Mouse (Mus musculus): ENCODE data around the gene Elmsan1. TPM values are rescaled to one million over a fixed set of nuclear protein-coding genes. Genes with fewer than 3 reads are reported as not detected.
A peak's percentile ranks its signal among the peaks of the same experiment; 100 is the strongest.

Gene Elmsan1
- polyA plus RNA-seq, 1 experiment from 2014 or later: 13.4 TPM

GRCm38 (mm10) chr12:84149971-84150370, 68.7 kb downstream of the Elmsan1 start:
- H3K27me3 ChIP-seq (replicated peaks; ENCODE audit: control insufficient read depth, insufficient read depth, low read length): no peaks in the 10 kb centered on the region
- H3K36me3 ChIP-seq (ENCODE audit: control insufficient read depth, insufficient read depth, low read length): peaks cover 18% of the 10 kb centered on the region; the same call in 1 of the 2 replicates
- H3K9ac ChIP-seq (ENCODE audit: low read depth, low read length): no peak overlapping the region
- DNase-seq (ENCODE audit: low spot score): no peak
- H3K4me3 ChIP-seq (ENCODE audit: low read depth, low read length): no peak overlapping the region
- no peak for ATAC-seq (replicated peaks; ENCODE audit: low FRiP score)
- peaks cover 57% of the 10 kb centered on the region for H3K4me1 ChIP-seq (replicated peaks; ENCODE audit: control insufficient read depth, insufficient read depth, low read length)
- H3K9me3 ChIP-seq (ENCODE audit: control insufficient read depth, low read length): no peaks in the 10 kb centered on the region
- peak overlapping the region; percentile 49 for H3K27ac ChIP-seq (ENCODE audit: low read depth, low read length)
- H3K4me2 ChIP-seq: no peak overlapping the region
- WGBS: 93% methylated on average over 15 of the region's 15 CpGs

GRCm38 (mm10) chr12:84148622-84149012, 70.1 kb downstream of the Elmsan1 start:
- Histone ChIP-seq H3K4me1 (replicated peaks; ENCODE audit: control insufficient read depth, insufficient read depth, low read length) (peaks cover 55% of the 10 kb centered on the region), H3K27me3 (replicated peaks; ENCODE audit: control insufficient read depth, insufficient read depth, low read length) (no peaks in the 10 kb centered on the region), H3K4me3 (ENCODE audit: low read depth, low read length) (peak overlapping the region; percentile 43), H3K36me3 (ENCODE audit: control insufficient read depth, insufficient read depth, low read length) (peaks cover 10% of the 10 kb centered on the region; the same call in 1 of the 2 replicates), H3K4me2 (peak overlapping the region; percentile 63), H3K9me3 (ENCODE audit: control insufficient read depth, low read length) (no peaks in the 10 kb centered on the region), H3K9ac (ENCODE audit: low read depth, low read length) (no peak overlapping the region), H3K27ac (ENCODE audit: low read depth, low read length) (no peak overlapping the region)
- WGBS: 28% methylated on average over 10 of the region's 10 CpGs
- DNase-seq (ENCODE audit: low spot score) (no peak), ATAC-seq (replicated peaks; ENCODE audit: low FRiP score) (no peak)

DNA sequence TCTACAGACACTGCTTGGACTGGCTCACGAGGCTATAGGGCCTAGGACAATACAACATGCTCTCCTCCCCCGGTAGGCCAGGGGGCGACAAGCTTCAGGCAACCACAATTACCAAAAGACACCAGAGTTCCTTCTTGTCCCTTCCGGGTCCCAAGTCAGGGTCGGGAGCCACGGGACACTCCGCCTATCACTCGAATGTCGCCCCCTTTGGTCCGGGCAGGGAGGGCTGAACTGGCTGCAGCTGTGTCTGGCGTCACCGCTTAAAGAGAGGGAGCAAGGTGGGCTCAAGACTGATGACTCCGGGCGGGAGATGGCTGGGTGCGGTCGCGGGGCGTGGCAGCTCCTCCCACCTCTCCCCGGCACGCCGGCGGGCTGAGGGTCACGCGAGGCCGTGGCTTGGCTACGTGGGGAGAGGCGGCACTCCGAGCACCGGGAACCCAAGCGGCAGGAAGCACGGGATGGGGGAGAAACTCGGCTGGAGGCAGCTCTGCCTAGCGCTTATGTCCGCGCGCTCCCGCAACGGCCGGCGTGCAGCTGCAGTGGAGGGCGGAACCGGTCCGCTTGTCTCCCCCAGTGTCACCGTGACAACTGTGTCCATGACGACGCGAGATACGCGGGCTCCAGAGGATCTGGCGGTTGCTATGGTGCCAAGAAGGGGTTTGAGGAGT, 70.6 kb downstream of the Elmsan1 start, which contains the start of gene Pnma1:
TSS of gene Pnma1 (minus strand) at position 536 of the 668 bp plus-strand sequence.
- Histone ChIP-seq H3K4me3 (ENCODE audit: low read depth, low read length) (peak within 1 kb of the TSS; percentile 43), H3K36me3 (ENCODE audit: control insufficient read depth, insufficient read depth, low read length) (peaks cover 8% of the 10 kb centered on the region; the same call in 1 of the 2 replicates), H3K9ac (ENCODE audit: low read depth, low read length) (no peak within 1 kb of the TSS), H3K27ac (ENCODE audit: low read depth, low read length) (no peak within 1 kb of the TSS), H3K4me1 (replicated peaks; ENCODE audit: control insufficient read depth, insufficient read depth, low read length) (peaks cover 50% of the 10 kb centered on the region), H3K4me2 (peak within 1 kb of the TSS; percentile 63), H3K27me3 (replicated peaks; ENCODE audit: control insufficient read depth, insufficient read depth, low read length) (no peaks in the 10 kb centered on the region), H3K9me3 (ENCODE audit: control insufficient read depth, low read length) (no peaks in the 10 kb centered on the region)
- ATAC-seq (replicated peaks; ENCODE audit: low FRiP score) (peak; percentile 61), DNase-seq (ENCODE audit: low spot score) (peak; percentile 81)
- 3% methylated on average over 48 of the region's 50 CpGs for WGBS

DNA sequence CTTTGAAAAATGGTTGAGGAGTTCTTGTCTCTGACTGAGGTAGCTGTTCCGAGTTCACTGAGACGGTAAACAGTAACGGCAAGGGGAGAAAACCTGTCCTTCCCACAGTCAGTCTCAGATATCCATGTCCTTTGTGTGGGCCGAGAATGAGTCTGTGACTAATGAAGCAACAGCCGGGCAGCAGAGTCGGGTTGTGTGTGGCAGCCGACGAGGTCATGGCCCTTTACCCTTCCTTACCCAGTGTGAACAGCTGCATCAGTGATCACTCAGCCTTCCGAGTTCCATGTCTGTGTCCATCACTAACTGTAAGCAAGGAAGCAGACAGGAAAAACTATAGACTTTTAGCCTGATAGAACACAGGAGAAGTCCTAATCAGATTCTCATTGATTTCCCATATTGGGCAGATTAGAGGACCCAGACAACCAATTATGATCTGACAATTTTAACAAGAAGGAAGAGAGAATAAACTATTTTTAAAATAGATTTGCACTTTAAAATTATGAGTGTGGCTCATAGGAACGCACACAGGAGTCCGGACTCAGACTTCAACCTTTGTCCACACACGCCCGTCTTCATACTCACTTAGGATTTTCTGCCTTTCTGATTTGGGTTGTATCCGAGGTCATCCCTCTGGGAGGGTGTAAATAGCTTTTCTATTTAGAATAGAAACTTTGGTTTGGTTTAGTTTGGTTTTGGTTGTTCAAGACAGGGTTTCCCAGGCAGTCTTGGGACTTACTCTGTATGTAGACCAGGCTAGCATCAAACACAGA, 76.2 kb downstream of the Elmsan1 start:
- H3K9ac ChIP-seq (ENCODE audit: low read depth, low read length): no peak overlapping the region
- H3K27me3 ChIP-seq (replicated peaks; ENCODE audit: control insufficient read depth, insufficient read depth, low read length): no peaks in the 10 kb centered on the region
- no peaks in the 10 kb centered on the region for H3K9me3 ChIP-seq (ENCODE audit: control insufficient read depth, low read length)
- DNase-seq (ENCODE audit: low spot score) (no peak), ATAC-seq (replicated peaks; ENCODE audit: low FRiP score) (no peak)
- H3K4me1 ChIP-seq (replicated peaks; ENCODE audit: control insufficient read depth, insufficient read depth, low read length): peaks cover 5% of the 10 kb centered on the region
- 73% methylated on average over 14 of the region's 14 CpGs for WGBS
- H3K4me3 ChIP-seq (ENCODE audit: low read depth, low read length): no peak overlapping the region
- no peaks in the 10 kb centered on the region for H3K36me3 ChIP-seq (ENCODE audit: control insufficient read depth, insufficient read depth, low read length)
- H3K27ac ChIP-seq (ENCODE audit: low read depth, low read length): no peak overlapping the region
- H3K4me2 ChIP-seq: no peak overlapping the region

DNA sequence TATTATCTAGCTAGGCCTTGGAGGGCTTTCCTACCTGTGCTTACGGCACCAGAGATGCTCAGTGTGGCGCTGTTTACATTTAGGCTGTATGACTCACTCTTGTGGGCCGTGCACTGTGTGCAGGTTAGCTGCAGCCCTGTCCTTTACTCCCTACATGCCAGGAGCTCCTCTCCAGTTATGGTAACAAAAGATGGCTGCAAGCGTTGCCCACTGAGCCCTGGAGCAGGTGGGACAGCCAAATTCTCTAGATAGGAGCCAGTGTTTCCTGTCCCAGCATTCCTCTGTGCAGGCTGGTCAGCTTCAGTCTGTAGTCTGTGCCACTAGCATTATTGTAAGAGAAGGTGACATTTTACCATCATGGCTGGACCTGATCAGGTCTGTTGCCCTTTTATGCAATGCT, 77.4 kb downstream of the Elmsan1 start:
- no peak for DNase-seq (ENCODE audit: low spot score)
- 89% methylated on average over 4 of the region's 4 CpGs for WGBS
- ATAC-seq (replicated peaks; ENCODE audit: low FRiP score): no peak

DNA sequence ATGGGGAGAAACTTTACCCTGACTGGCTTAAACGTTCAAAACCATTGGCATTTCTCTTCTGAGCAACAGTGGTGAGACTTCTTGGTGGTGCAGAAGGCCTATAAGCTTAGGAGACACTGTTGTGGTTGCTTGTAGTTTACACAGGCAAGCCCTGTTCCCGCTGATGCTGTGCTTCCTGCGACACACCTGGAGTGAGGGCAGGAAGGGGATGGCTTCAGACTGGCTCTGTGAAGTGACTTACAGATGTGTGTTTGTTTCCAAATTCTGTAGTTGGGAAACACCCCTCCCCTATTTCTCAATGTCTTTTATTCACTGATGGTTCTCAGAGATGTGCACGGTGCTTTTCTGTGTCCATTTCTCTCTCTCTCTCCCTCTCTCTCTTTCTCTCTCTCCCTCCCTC, 78.5 kb downstream of the Elmsan1 start:
- DNase-seq (ENCODE audit: low spot score) (no peak), ATAC-seq (replicated peaks; ENCODE audit: low FRiP score) (no peak)
- Histone ChIP-seq H3K4me2 (no peak overlapping the region), H3K9ac (ENCODE audit: low read depth, low read length) (no peak overlapping the region), H3K4me3 (ENCODE audit: low read depth, low read length) (no peak overlapping the region), H3K36me3 (ENCODE audit: control insufficient read depth, insufficient read depth, low read length) (no peaks in the 10 kb centered on the region), H3K9me3 (ENCODE audit: control insufficient read depth, low read length) (no peaks in the 10 kb centered on the region), H3K27ac (ENCODE audit: low read depth, low read length) (no peak overlapping the region), H3K4me1 (replicated peaks; ENCODE audit: control insufficient read depth, insufficient read depth, low read length) (no peaks in the 10 kb centered on the region), H3K27me3 (replicated peaks; ENCODE audit: control insufficient read depth, insufficient read depth, low read length) (no peaks in the 10 kb centered on the region)
- 62% methylated on average over 4 of the region's 4 CpGs for WGBS

More for the DNA sequence above, 77.4 kb downstream of the Elmsan1 start:
- Histone ChIP-seq H3K4me2 (no peak overlapping the region), H3K36me3 (ENCODE audit: control insufficient read depth, insufficient read depth, low read length) (no peaks in the 10 kb centered on the region), H3K27me3 (replicated peaks; ENCODE audit: control insufficient read depth, insufficient read depth, low read length) (no peaks in the 10 kb centered on the region), H3K27ac (ENCODE audit: low read depth, low read length) (no peak overlapping the region), H3K4me1 (replicated peaks; ENCODE audit: control insufficient read depth, insufficient read depth, low read length) (no peaks in the 10 kb centered on the region), H3K9ac (ENCODE audit: low read depth, low read length) (no peak overlapping the region), H3K9me3 (ENCODE audit: control insufficient read depth, low read length) (no peaks in the 10 kb centered on the region), H3K4me3 (ENCODE audit: low read depth, low read length) (no peak overlapping the region)

DNA sequence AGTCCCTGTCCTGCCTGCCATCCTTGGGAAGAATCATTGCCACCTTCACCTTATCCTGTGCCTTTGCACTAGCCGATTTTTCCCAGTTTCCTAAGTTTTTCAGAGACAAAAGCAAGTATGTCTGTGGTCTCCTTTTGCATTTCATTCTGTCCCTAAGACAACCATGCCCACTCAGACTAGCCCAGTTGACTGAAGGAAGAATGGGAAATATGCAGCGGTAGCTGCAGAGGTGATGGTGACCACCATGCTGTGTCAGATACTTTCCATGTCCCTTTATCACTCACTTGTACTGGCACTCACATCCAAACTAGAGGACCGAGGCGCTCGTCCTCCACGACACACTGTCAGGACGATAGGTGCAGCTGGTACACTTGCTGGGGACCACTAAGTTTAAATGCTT, 81.5 kb downstream of the Elmsan1 start:
- no peaks in the 10 kb centered on the region for H3K36me3 ChIP-seq (ENCODE audit: control insufficient read depth, insufficient read depth, low read length)
- WGBS: 90% methylated on average over 7 of the region's 7 CpGs
- H3K9me3 ChIP-seq (ENCODE audit: control insufficient read depth, low read length): no peaks in the 10 kb centered on the region
- H3K4me3 ChIP-seq (ENCODE audit: low read depth, low read length): no peak overlapping the region
- no peaks in the 10 kb centered on the region for H3K27me3 ChIP-seq (replicated peaks; ENCODE audit: control insufficient read depth, insufficient read depth, low read length)
- H3K4me1 ChIP-seq (replicated peaks; ENCODE audit: control insufficient read depth, insufficient read depth, low read length): no peaks in the 10 kb centered on the region
- H3K4me2 ChIP-seq: no peak overlapping the region
- DNase-seq (ENCODE audit: low spot score) (no peak), ATAC-seq (replicated peaks; ENCODE audit: low FRiP score) (no peak)
- no peak overlapping the region for H3K27ac ChIP-seq (ENCODE audit: low read depth, low read length)
- no peak overlapping the region for H3K9ac ChIP-seq (ENCODE audit: low read depth, low read length)

- Histone ChIP-seq H3K9ac (ENCODE audit: low read depth, low read length) (no peak overlapping the region), H3K9me3 (ENCODE audit: control insufficient read depth, low read length) (no peaks in the 10 kb centered on the region), H3K27ac (ENCODE audit: low read depth, low read length) (no peak overlapping the region), H3K27me3 (replicated peaks; ENCODE audit: control insufficient read depth, insufficient read depth, low read length) (no peaks in the 10 kb centered on the region), H3K36me3 (ENCODE audit: control insufficient read depth, insufficient read depth, low read length) (no peaks in the 10 kb centered on the region; the same call in 1 of the 2 replicates), H3K4me3 (ENCODE audit: low read depth, low read length) (no peak overlapping the region), H3K4me2 (no peak overlapping the region), H3K4me1 (replicated peaks; ENCODE audit: control insufficient read depth, insufficient read depth, low read length) (no peaks in the 10 kb centered on the region)
- DNase-seq (ENCODE audit: low spot score) (no peak), ATAC-seq (replicated peaks; ENCODE audit: low FRiP score) (no peak)
- WGBS: 57% methylated on average over 3 of the region's 3 CpGs
These were observed 86.4 kb downstream of the Elmsan1 start for GRCm38 (mm10) chr12:84132265-84132664.
